Mouse (Mus musculus) embryonic stem cell, embryonic (primary cell): Measurements from ENCODE around the gene Upk3a.

Experiments
- CTCF ChIA-PET, 4 experiments: fragments of 300-600 bp in 2 of 4; fragments of 350-600 bp in 2 of 4; sonication (Branson Sonifier 250); formaldehyde crosslinking; loops; one replicate each; lab custom pipeline; 2022; ENCODE audit warnings: inconsistent platforms in 2 of 4; lab: Charles Lee
- POLR2A ChIA-PET, 4 experiments: fragments of 300-600 bp in 2 of 4; fragments of 350-600 bp in 2 of 4; sonication (Branson Sonifier 250); formaldehyde crosslinking; loops; one replicate each; lab custom pipeline; 2022; ENCODE audit warnings: antibody characterized with exemption in 4 of 4, inconsistent platforms in 1 of 4; lab: Charles Lee

The Upk3a gene

GRCm38 (mm10) chr15:85031866-85032265, 14.9 kb downstream of the Upk3a start:
- CTCF ChIA-PET: no interaction called here
- POLR2A ChIA-PET: no interaction called here

GRCm38 (mm10) chr15:85033916-85034315, 17.0 kb downstream of the Upk3a start:
- CTCF ChIA-PET: interaction anchor here in 3 of 4 experiments (0.5 to 1.2 kb wide), 8 partner anchors 8 to 476 kb away, joined by 3 to 7 read pairs (median 4); no protein-coding TSS in a partner anchor
- POLR2A ChIA-PET: interaction anchor here (0.5 to 1.7 kb wide), 16 partner anchors 9 to 876 kb away, joined by 3 to 8 read pairs (median 4); partner anchors contain the start of genes Upk3a (in 2 of the 4) and 5031439G07Rik (in 1 of the 4)

DNA sequence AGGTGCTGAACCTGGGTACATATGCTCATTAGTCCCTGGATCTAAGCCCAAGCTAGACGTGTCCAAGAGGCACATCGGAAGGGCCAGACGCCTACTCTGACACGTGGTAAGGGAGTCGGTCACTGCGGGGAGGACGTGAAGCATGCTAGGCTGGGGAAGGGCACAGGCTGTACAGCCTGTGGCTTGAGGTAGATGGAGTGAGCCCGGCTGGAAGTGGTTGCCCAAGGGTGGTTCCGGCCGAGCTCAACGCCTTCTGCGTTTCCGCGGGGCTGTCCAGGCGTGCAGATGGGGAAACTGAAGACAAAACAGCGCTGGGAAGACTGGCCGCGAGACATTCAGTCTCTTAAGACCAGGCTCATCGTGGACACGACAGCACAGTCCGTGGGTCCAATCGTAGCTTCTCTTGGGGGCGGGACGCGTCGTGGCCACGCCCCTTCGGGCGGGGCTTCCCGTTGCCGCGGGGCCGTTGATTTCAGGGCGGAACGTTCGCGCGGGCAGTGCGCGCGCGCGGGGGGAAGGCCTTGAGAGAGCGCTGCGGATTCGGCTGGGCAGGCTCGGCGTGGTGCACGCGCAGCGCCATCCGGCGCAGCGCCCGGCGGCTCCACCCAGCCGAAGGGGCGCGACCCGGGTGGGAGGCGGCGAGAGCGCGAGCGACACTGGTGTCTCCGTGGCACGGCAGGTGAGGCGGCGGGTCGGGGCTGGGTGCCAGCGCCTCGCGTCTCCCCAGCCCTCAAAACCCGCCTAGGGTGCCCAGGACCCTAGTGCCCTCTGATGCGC, 19.8 kb downstream of the Upk3a start:
- ChIA-PET POLR2A (interaction anchor here in 3 of 4 experiments (0.7 to 3.6 kb wide), 38 partner anchors 9 to 774 kb away, joined by 3 to 17 read pairs (median 4); partner anchors contain the start of genes Nup50 (in 3 of the 3), 5031439G07Rik (in 2 of the 3), Cdpf1 (in 1 of the 3) and Fbln1 (in 1 of the 3)), CTCF (interaction anchor here in 3 of 4 experiments (0.6 to 1.2 kb wide), 9 partner anchors 9 to 335 kb away, joined by 3 to 9 read pairs (median 4); no protein-coding TSS in a partner anchor)

GRCm38 (mm10) chr15:85037343-85037690, 20.4 kb downstream of the Upk3a start:
- ChIA-PET POLR2A (interaction anchor here in 3 of 4 experiments (0.6 to 3.6 kb wide), 33 partner anchors 8 to 774 kb away, joined by 3 to 17 read pairs (median 4); partner anchors contain the start of genes Nup50 (in 3 of the 3), 5031439G07Rik (in 2 of the 3), Cdpf1 (in 1 of the 3) and Fbln1 (in 1 of the 3)), CTCF (interaction anchor here in 2 of 4 experiments (1.0 to 1.2 kb wide), 7 partner anchors 10 to 335 kb away, joined by 3 to 9 read pairs (median 3); no protein-coding TSS in a partner anchor)

- POLR2A ChIA-PET: interaction anchor here in 2 of 4 experiments (0.7 to 2.3 kb wide), 10 partner anchors 15 to 119 kb away, joined by 3 to 6 read pairs (median 4); partner anchors contain the start of genes 5031439G07Rik (in 1 of the 2) and Nup50 (in 1 of the 2)
- CTCF ChIA-PET: interaction anchor here (0.6 to 2.4 kb wide), 16 partner anchors 11 to 211 kb away, joined by 3 to 12 read pairs (median 5); partner anchors contain the start of gene 5031439G07Rik (in 1 of the 4)
Observed at GRCm38 (mm10) chr15:85041546-85042225, 24.7 kb downstream of the Upk3a start.

- CTCF ChIA-PET: interaction anchor here (0.5 to 2.4 kb wide), 36 partner anchors 8 to 340 kb away, joined by 3 to 22 read pairs (median 4); partner anchors contain the start of genes 5031439G07Rik (in 1 of the 4) and Upk3a (in 1 of the 4)
- POLR2A ChIA-PET: interaction anchor here (0.5 to 2.3 kb wide), 19 partner anchors 9 to 590 kb away, joined by 3 to 6 read pairs (median 4); partner anchors contain the start of genes 5031439G07Rik (in 2 of the 4) and Nup50 (in 1 of the 4)
Observed at GRCm38 (mm10) chr15:85042361-85042954, 25.5 kb downstream of the Upk3a start.

DNA sequence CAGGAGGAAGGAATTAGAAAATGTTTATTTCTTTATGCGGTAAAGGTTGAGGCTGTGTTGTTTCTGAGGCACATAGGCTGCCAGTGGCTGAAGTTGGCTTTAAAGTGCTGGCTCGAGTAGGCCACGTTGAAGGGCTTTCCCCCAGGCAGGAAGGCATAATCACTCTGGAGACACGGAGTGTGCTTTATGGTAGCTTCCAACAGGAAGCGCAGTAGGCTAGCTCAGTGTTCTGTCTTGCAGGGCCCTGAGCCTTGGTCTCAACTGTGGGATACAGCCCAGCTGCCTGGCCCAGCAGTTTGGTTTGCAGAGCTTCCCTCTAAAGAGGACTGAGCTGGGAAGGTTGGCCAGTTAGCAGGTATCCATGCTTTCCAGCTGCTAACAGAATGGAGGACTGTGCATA, 26.2 kb downstream of the Upk3a start:
- ChIA-PET POLR2A (interaction anchor here in 3 of 4 experiments (0.6 to 2.3 kb wide), 17 partner anchors 9 to 120 kb away, joined by 3 to 6 read pairs (median 4); partner anchors contain the start of genes 5031439G07Rik (in 2 of the 3) and Nup50 (in 1 of the 3)), CTCF (interaction anchor here (0.6 to 2.4 kb wide), 28 partner anchors 12 to 341 kb away, joined by 3 to 22 read pairs (median 4); partner anchors contain the start of genes 5031439G07Rik (in 1 of the 4) and Upk3a (in 1 of the 4))

GRCm38 (mm10) chr15:85043761-85044160, 26.8 kb downstream of the Upk3a start:
- POLR2A ChIA-PET: interaction anchor here in 2 of 4 experiments (1.2 to 2.3 kb wide), 4 partner anchors 8 to 44 kb away, joined by 4 to 5 read pairs (median 5); no protein-coding TSS in a partner anchor
- CTCF ChIA-PET: interaction anchor here (0.5 to 2.4 kb wide), 6 partner anchors 27 to 285 kb away, joined by 3 to 12 read pairs (median 4); no protein-coding TSS in a partner anchor

DNA sequence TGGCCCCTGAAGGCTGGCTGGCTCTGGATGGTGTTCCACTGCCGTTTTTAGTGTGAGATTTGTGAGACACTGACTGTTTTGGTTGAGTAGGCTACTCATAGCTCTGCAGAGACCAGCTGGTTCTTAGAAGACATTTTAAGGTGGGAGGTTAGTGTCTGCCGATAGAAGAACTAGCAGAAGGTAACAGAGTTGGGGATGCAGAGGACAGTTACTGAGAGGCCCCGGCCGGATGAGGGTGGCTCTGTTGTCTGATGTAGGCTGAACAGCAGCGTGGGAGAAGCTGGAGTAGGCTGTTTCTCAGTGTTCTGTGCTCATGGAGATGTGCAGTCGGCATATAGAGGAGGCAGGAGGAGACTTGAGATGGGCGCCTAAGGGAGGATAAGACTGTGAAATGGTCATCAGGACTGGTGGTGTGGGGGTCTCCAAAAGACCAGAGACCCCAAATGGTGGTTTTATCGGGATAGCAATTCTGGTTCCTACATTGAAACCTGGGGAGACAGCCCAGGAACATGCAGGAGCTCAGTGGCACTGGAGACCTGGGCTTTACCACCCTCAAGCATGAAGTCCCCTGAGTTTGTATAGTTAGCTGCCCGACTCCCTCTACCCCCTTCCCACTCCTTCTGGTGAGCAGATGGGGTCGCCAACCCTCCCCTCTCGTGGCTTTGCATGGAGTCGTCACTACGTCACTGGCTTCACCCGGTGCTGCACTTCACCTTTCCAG, 29.4 kb downstream of the Upk3a start:
- ChIA-PET CTCF (interaction anchor here in 1 of 4 experiments (1.2 kb wide), 1 partner anchor 46 kb away, joined by 3 read pairs; no protein-coding TSS in a partner anchor), POLR2A (interaction anchor here in 3 of 4 experiments (0.6 to 2.2 kb wide), 5 partner anchors 9 to 62 kb away, joined by 3 to 6 read pairs (median 4); no protein-coding TSS in a partner anchor)

DNA sequence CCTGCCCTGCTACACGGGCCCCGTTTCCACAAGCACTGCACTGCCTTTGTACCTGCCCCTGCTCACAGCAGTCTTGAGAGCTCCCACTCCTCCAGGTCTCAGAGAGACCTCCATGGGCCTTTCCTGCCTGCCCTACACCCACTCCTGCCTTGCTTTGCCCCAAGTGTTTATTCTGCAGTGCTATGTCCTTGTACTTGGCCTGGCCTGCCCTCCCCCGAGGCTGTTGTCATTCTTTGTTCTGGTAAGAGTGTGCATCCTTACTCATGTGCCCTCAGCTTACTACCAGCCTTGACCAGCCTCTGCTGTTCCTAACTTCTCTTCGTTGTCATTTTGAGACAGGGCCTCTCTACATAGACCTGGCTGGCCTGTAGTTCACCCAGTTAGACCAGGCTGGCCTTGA, 30.9 kb downstream of the Upk3a start:
- ChIA-PET CTCF (interaction anchor here in 1 of 4 experiments (1.2 kb wide), 1 partner anchor 47 kb away, joined by 3 read pairs; no protein-coding TSS in a partner anchor), POLR2A (interaction anchor here in 1 of 4 experiments (0.8 kb wide), 1 partner anchor 9 kb away, joined by 3 read pairs; no protein-coding TSS in a partner anchor)

DNA sequence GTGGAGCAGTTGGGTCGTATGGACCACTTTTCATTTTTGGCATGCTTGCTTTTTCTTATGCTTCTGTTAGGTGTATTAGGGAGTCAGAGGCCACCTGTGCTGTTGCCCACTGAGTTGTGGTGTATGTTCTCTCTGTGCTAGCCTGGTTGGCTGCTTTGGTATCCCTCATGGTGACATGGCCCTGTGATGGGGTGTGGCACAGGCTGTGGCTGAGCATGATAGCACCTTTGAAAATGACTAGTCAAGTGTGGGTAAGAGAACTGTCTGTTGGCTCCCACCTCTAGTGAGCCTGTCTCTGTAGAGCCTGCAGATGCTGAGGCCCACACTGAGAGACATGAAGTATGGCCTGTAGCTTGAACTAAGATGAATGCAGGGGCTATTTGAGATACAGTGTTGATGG, 32.8 kb downstream of the Upk3a start:
- POLR2A ChIA-PET: no interaction called here
- CTCF ChIA-PET: interaction anchor here in 1 of 4 experiments (0.9 kb wide), 1 partner anchor 54 kb away, joined by 6 read pairs; no protein-coding TSS in a partner anchor

DNA sequence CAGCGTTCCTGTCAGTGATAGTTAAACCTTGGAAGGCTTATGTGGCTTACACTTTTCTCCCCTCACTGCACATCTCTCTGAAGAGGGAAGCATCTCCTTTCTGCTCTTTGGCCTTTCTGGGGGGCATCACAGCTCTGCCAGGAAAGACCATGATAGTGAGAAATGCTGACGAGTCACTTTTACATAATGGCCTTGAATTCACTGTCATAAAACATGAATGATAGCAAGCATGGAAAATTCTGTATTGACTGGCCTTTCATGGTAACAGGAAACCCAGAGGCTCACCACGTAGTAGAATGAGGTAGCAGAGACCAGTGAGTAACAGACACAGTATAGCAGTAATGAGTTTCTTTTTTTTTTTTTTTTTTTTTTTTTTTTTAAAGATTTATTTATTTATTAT, 37.2 kb downstream of the Upk3a start:
- CTCF ChIA-PET: interaction anchor here in 2 of 4 experiments (0.6 to 1.4 kb wide), 3 partner anchors 12 to 891 kb away, joined by 3 read pairs; no protein-coding TSS in a partner anchor
- POLR2A ChIA-PET: interaction anchor here in 1 of 4 experiments (0.6 to 1.2 kb wide), 3 partner anchors 8 to 114 kb away, joined by 3 read pairs; no protein-coding TSS in a partner anchor

GRCm38 (mm10) chr15:85055186-85055585, 38.2 kb downstream of the Upk3a start:
- CTCF ChIA-PET: interaction anchor here in 2 of 4 experiments (1.2 to 2.5 kb wide), 2 partner anchors 13 kb away, joined by 3 to 8 read pairs; no protein-coding TSS in a partner anchor
- POLR2A ChIA-PET: no interaction called here

DNA sequence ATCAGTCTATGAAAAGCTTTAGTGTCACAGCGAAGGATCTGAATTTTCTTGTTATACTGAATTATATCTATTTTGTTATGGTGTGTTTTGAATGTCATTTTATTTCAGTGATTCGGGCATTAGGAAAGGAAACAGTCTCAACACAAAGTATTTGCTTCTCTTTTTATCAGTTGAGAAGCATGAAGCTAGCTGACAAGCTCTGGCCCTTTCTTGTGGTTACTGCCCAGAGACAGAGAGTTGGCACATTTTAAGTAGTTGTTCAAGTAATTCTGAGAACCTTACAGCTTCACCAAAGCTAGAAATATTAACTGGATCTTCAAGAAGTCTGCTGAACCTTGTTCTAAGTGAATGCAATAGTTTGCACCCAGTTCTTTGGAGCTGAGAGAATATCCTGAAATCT, 46.5 kb downstream of the Upk3a start:
- CTCF ChIA-PET: no interaction called here
- POLR2A ChIA-PET: interaction anchor here in 1 of 4 experiments (0.9 to 1.6 kb wide), 3 partner anchors 9 to 21 kb away, joined by 3 to 5 read pairs (median 4); no protein-coding TSS in a partner anchor

GRCm38 (mm10) chr15:85070561-85070960, 53.6 kb downstream of the Upk3a start:
- ChIA-PET POLR2A (interaction anchor here in 3 of 4 experiments (0.7 to 1.1 kb wide), 4 partner anchors 35 to 148 kb away, joined by 3 to 5 read pairs (median 3); partner anchors contain the start of genes 5031439G07Rik (in 1 of the 3) and Nup50 (in 1 of the 3)), CTCF (interaction anchor here (0.5 to 2.4 kb wide), 44 partner anchors 10 to 954 kb away, joined by 3 to 13 read pairs (median 4); partner anchors contain the start of gene Upk3a (in 1 of the 4))
